Mouse (Mus musculus) forebrain, embryonic 15.5 days (tissue): ENCODE measurements at regions not wholly inside any gene's neighbourhood (a gene's known extent, or its start where the extent isn't known, plus 50 kb on each side); places are given as distances from the start of the nearest gene placed in this dataset.
A peak's percentile ranks its signal among the peaks of the same experiment; 100 is the strongest.

Experiments used
- ATAC-seq: fragments of 200-750 bp; cut with Nextera tagmentation; replicated peaks from 2 replicates; pipeline ENCODE4 v1.8.0; 2017; ENCODE audit warnings: mild to moderate bottlenecking, moderate TSS enrichment, moderate library complexity
- H3K27ac ChIP-seq: fragments of 300-500 bp; sonication (generic); replicated peaks from 2 replicates; pipeline ENCODE4 v1.5.1; 2015; ENCODE audit warnings: mild to moderate bottlenecking, inconsistent platforms
- H3K27me3 ChIP-seq: fragments of 300-500 bp; sonication (generic); 2 replicates; pipeline ENCODE4 v1.6.1; 2015; ENCODE audit warnings: inconsistent platforms
- H3K36me3 ChIP-seq: fragments of 300-500 bp; sonication (generic); 2 replicates; pipeline ENCODE4 v1.6.1; 2015; ENCODE audit warnings: mild to moderate bottlenecking, inconsistent platforms
- H3K4me1 ChIP-seq: fragments of 300-500 bp; sonication (generic); 2 replicates; pipeline ENCODE4 v1.6.1; 2015; ENCODE audit warnings: inconsistent platforms
- H3K4me2 ChIP-seq: fragments of 300-500 bp; sonication (generic); replicated peaks from 2 replicates; pipeline ENCODE4 v1.6.1; 2015; ENCODE audit warnings: mild to moderate bottlenecking, inconsistent platforms
- H3K4me3 ChIP-seq: fragments of 300-500 bp; sonication (generic); 2 replicates; pipeline ENCODE4 v1.5.1; 2015; ENCODE audit warnings: mild to moderate bottlenecking, inconsistent platforms
- H3K9ac ChIP-seq: fragments of 300-500 bp; sonication (generic); replicated peaks from 2 replicates; pipeline ENCODE4 v1.6.1; 2015; ENCODE audit warnings: mild to moderate bottlenecking, inconsistent platforms
- H3K9me3 ChIP-seq: fragments of 300-500 bp; sonication (generic); 2 replicates; pipeline ENCODE4 v1.6.1; 2016; ENCODE audit warnings: inconsistent platforms
- WGBS: fragments of 180-500 bp; shearing (Covaris S2); methylation state at CpG from one replicate; pipeline ENCODE4 v1.1.7; 2015; ENCODE audit warnings: mixed read lengths; 5-methylcytosine and 5-hydroxymethylcytosine counted together

DNA sequence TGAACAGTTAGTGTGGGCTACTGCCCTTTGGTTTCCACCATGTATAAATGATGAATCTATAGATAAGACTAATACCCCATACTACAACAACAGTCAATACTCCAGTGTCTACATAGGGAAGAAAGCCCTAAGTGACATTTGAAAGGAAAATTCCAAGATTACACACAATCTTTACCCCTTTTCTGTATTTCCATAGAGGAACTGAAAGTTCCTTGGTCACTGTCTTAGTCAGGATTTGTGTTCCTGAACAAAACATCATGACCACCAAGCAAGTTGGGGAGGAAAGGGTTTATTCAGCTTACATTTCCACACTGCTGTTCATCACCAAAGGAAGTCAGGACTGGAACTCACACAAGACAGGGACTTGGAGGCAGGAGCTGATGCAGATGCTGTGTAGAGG is 332.7 kb upstream of the Adamts16 start:
- H3K27ac ChIP-seq: no peak overlapping the region
- no peak overlapping the region for H3K4me3 ChIP-seq
- no peaks in the 10 kb centered on the region for H3K36me3 ChIP-seq
- H3K9ac ChIP-seq: no peak overlapping the region
- no peaks in the 10 kb centered on the region for H3K9me3 ChIP-seq
- no peaks in the 10 kb centered on the region for H3K4me1 ChIP-seq
- H3K4me2 ChIP-seq: no peak overlapping the region
- ATAC-seq: no peak
- no peaks in the 10 kb centered on the region for H3K27me3 ChIP-seq

GRCm38 (mm10) chr13:71166226-71166625 is 324.6 kb upstream of the Adamts16 start:
- Histone ChIP-seq H3K4me1 (peaks cover 14% of the 10 kb centered on the region), H3K27me3 (no peaks in the 10 kb centered on the region; the same call in 1 of the 2 replicates), H3K4me3 (no peak overlapping the region), H3K9ac (no peak overlapping the region), H3K9me3 (no peaks in the 10 kb centered on the region), H3K36me3 (no peaks in the 10 kb centered on the region), H3K4me2 (no peak overlapping the region), H3K27ac (no peak overlapping the region)
- 0 out of 2 replicates have a peak, but pooled peaks have one; percentile 21 for ATAC-seq
- 12% methylated on average over 3 of the region's 3 CpGs for WGBS

DNA sequence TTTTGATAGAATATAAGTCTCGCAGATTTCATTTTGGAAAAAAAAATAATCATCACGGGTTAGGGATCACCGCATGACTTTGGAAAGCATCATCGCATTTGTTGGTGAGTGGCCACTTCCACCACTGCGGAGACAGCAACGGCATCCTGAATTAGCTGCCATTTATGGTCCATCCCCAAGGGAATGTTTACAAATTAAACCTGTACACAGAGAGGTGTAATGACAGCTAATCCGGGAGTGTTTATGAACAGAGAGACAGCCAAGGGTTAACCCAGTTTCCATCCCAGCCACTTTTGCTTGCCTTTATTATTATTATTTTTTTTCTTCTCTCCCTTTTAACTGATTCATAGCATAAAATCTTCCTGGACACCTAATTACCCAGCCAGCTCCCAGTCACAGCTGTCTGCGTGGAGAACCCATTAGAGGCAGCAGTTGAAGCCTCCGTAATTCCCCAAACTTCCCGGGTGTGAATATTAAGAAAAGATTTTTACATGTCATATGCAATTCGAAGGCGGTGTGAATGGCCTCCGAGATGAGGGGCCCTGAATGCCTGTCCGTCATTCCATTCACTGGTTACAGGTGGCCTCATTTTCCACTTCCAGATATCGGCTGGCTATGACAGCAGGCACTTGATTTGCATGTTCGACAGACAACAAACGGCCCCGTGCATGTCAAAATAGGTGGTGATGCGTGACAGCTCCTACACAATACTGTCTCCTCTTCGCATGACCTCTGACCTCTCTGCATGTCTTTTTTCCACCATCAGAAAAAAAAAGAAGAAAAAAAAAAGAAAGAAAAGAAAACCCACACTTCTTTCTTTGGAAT is 323.7 kb upstream of the Adamts16 start:
- 26% methylated on average over 20 of the region's 20 CpGs for WGBS
- H3K4me2 ChIP-seq: no peak overlapping the region
- no peak overlapping the region for H3K27ac ChIP-seq

DNA sequence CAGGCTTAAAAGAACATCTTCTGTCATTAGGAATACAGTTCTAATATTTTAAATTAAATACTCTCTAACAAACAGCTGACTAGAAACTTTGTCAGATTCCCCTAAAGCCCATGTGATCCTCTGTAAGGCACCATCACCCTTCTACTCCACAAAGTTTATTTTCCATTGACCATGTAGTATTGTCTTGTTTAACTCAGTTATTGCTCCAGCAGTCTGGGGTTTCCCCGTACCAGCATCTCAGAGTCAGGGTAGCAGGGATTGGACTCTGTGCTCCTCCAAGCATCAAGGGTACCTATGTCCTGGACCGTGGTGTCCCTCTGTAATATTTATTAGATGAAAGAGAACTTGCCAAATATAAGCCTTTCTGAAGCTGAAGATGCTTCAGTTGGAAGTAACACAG is 322.4 kb upstream of the Adamts16 start:
- no peak overlapping the region for H3K27ac ChIP-seq
- 95% methylated on average over 2 of the region's 2 CpGs for WGBS
- no peak overlapping the region for H3K4me3 ChIP-seq
- H3K27me3 ChIP-seq: no peaks in the 10 kb centered on the region; the same call in 1 of the 2 replicates
- H3K9ac ChIP-seq: no peak overlapping the region
- no peak overlapping the region for H3K4me2 ChIP-seq
- no peaks in the 10 kb centered on the region for H3K36me3 ChIP-seq
- peaks cover 14% of the 10 kb centered on the region for H3K4me1 ChIP-seq
- no peaks in the 10 kb centered on the region for H3K9me3 ChIP-seq
- ATAC-seq: no peak

More for the DNA sequence above, 323.7 kb upstream of the Adamts16 start:
- Histone ChIP-seq H3K4me1 (peaks cover 14% of the 10 kb centered on the region), H3K36me3 (no peaks in the 10 kb centered on the region), H3K9me3 (no peaks in the 10 kb centered on the region), H3K27me3 (no peaks in the 10 kb centered on the region; the same call in 1 of the 2 replicates), H3K9ac (no peak overlapping the region), H3K4me3 (no peak overlapping the region)
- peak; percentile 83 for ATAC-seq

- Histone ChIP-seq H3K27me3 (no peaks in the 10 kb centered on the region; the same call in 1 of the 2 replicates), H3K4me3 (no peak overlapping the region), H3K9ac (no peak overlapping the region), H3K4me2 (no peak overlapping the region), H3K9me3 (no peaks in the 10 kb centered on the region), H3K36me3 (no peaks in the 10 kb centered on the region), H3K27ac (no peak overlapping the region), H3K4me1 (peaks cover 25% of the 10 kb centered on the region)
- no peak for ATAC-seq
- 48% methylated on average over 2 of the region's 2 CpGs for WGBS
Measured at GRCm38 (mm10) chr13:71162952-71163351, 321.3 kb upstream of the Adamts16 start.

DNA sequence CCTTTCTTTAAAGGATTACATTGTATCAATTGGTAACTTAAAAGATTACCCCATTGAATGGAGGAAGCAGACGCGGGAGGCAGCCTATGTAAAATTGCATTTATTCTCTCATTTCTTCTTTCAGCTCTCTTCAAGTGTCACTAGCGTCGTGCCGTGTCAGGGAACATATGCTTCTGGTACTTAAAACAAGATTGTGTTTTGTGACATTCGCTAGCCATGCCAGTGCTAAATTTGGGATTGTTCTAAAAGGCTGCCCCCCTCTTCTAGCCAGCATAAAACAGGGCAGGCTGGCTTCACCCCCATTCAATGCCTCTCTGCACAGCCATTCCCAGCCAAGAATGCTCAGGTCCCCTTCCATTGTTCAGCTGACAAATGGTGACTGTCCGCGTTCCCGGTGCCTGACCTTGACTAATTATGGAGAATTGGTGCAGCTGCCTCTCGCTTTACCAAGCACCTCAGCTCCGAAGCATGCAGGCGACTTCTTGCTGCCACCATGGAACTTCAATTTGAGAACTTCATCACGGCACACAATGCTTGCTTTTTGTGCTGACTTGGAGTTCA is 316.8 kb upstream of the Adamts16 start:
- 7% methylated on average over 13 of the region's 13 CpGs for WGBS
- peak overlapping the region; percentile 17; the same call in 1 of the 2 replicates for H3K9ac ChIP-seq
- no peak overlapping the region for H3K27ac ChIP-seq
- peak overlapping the region; percentile 42 for H3K4me2 ChIP-seq
- no peaks in the 10 kb centered on the region for H3K9me3 ChIP-seq
- ATAC-seq: peak; percentile 76
- peaks cover 11% of the 10 kb centered on the region for H3K27me3 ChIP-seq
- H3K4me3 ChIP-seq: peak overlapping the region; percentile 16
- no peaks in the 10 kb centered on the region for H3K36me3 ChIP-seq
- H3K4me1 ChIP-seq: peaks cover 20% of the 10 kb centered on the region

- WGBS: 17% methylated on average over 14 of the region's 14 CpGs
- peak overlapping the region; percentile 42 for H3K4me2 ChIP-seq
- no peaks in the 10 kb centered on the region for H3K36me3 ChIP-seq
- peak overlapping the region; percentile 16 for H3K4me3 ChIP-seq
- H3K9me3 ChIP-seq: no peaks in the 10 kb centered on the region
- H3K9ac ChIP-seq: peak overlapping the region; percentile 17; the same call in 1 of the 2 replicates
- peaks cover 20% of the 10 kb centered on the region for H3K4me1 ChIP-seq
- H3K27ac ChIP-seq: 0 out of 2 replicates have a peak overlapping the region, but pooled peaks have one; percentile 3
- peaks cover 12% of the 10 kb centered on the region for H3K27me3 ChIP-seq
- ATAC-seq: 0 out of 2 replicates have a peak, but pooled peaks have one; percentile 39
Measured at GRCm38 (mm10) chr13:71157656-71158299, 316.2 kb upstream of the Adamts16 start.

DNA sequence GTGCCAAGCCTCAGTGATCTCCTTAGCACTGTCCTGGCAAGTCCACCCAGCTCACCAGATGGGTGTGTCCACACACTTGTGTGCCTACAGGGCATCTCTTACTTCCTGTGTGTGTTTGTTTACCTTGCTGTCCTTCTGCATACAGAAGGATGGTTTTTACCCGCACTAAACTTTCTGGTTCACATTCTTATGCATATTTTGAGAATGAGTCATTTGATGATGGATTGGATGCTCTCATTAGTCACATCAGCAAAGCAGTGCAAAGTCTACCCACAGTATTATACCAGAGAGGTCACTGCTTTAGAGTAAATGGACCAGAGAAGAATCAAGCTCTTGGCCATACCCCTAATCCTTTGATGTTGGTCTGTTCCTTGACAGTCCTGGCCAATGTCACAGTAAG is 308.5 kb upstream of the Adamts16 start:
- H3K9me3 ChIP-seq: no peaks in the 10 kb centered on the region
- H3K9ac ChIP-seq: no peak overlapping the region
- no peak overlapping the region for H3K4me3 ChIP-seq
- H3K4me2 ChIP-seq: no peak overlapping the region
- H3K36me3 ChIP-seq: no peaks in the 10 kb centered on the region
- no peak overlapping the region for H3K27ac ChIP-seq
- H3K27me3 ChIP-seq: peaks cover 8% of the 10 kb centered on the region; the same call in 1 of the 2 replicates
- H3K4me1 ChIP-seq: peaks cover 13% of the 10 kb centered on the region
- 50% methylated on average over 1 of the region's 1 CpGs for WGBS
- ATAC-seq: no peak

- H3K36me3 ChIP-seq: no peaks in the 10 kb centered on the region
- no peak overlapping the region for H3K4me2 ChIP-seq
- H3K9ac ChIP-seq: no peak overlapping the region
- WGBS: 8% methylated on average over 5 of the region's 5 CpGs
- no peaks in the 10 kb centered on the region for H3K9me3 ChIP-seq
- H3K4me3 ChIP-seq: no peak overlapping the region
- no peak overlapping the region for H3K27ac ChIP-seq
- peaks cover 8% of the 10 kb centered on the region; the same call in 1 of the 2 replicates for H3K27me3 ChIP-seq
- peaks cover 13% of the 10 kb centered on the region for H3K4me1 ChIP-seq
- no peak for ATAC-seq
Measured at GRCm38 (mm10) chr13:71149303-71149696, 307.7 kb upstream of the Adamts16 start.

DNA sequence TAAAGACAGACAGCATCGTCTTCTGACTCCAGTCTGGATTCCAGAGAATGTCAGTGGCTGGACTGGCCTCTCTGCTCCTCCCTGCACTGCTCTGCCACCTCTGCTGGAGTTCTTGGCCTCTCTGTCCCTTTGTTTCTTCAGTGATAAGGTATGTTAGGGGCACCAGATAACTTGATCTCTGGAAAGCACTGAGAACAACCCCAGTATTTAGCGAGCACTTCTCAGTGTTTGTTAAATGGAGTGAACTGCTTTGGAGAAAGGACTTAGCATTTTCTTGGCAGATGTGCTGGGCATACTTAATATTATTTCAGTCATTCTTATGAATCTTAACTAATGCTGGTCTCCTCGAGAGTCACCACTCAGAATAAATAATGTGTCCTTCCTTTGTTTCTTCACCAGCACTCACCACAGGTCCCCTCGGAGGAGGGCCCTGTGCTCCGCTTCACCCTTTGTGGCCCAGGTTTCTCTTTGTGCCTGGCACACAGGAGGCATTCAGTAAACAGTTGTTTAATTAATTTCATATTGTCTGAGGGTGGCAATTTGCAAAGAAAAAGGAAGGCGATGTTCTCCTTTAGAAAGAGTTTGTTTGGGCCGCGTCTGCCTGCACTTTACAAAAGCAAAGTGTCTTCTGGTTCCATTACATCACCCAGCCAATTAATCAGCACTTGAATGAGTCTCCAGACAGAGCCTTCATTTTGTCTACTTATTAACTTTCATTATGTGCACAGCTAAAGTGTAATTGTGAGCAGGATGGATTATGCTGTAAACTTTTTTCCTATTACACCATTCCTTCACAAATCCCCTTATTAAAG is 307.1 kb upstream of the Adamts16 start:
- Histone ChIP-seq H3K27ac (no peak overlapping the region), H3K9me3 (no peaks in the 10 kb centered on the region), H3K36me3 (no peaks in the 10 kb centered on the region), H3K4me2 (no peak overlapping the region), H3K4me3 (no peak overlapping the region), H3K4me1 (peaks cover 13% of the 10 kb centered on the region), H3K9ac (no peak overlapping the region), H3K27me3 (peaks cover 8% of the 10 kb centered on the region; the same call in 1 of the 2 replicates)
- peak; percentile 73 for ATAC-seq
- WGBS: 4% methylated on average over 8 of the region's 8 CpGs

GRCm38 (mm10) chr13:71146859-71147443 is 305.3 kb upstream of the Adamts16 start:
- 70% methylated on average over 3 of the region's 3 CpGs for WGBS
- Histone ChIP-seq H3K36me3 (no peaks in the 10 kb centered on the region), H3K9me3 (no peaks in the 10 kb centered on the region), H3K4me1 (peaks cover 13% of the 10 kb centered on the region), H3K4me3 (no peak overlapping the region), H3K27me3 (peaks cover 4% of the 10 kb centered on the region; the same call in 1 of the 2 replicates), H3K9ac (no peak overlapping the region), H3K4me2 (no peak overlapping the region), H3K27ac (no peak overlapping the region)
- ATAC-seq: no peak
